Mouse (Mus musculus) lung, adult 2 months (tissue): ENCODE results near the gene Klhl32.

Experiments
- CTCF ChIP-seq: fragments of 200-500 bp; IDR thresholded peaks from 2 replicates; pipeline ENCODE4 v1.5.1; 2011; ENCODE audit warnings: mild to moderate bottlenecking, low read length, control low read depth; ENCODE audit not compliant: insufficient read depth
- POLR2A ChIP-seq: fragments of 200-500 bp; IDR thresholded peaks from 2 replicates; pipeline ENCODE4 v1.6.1; 2011; ENCODE audit warnings: low read depth, mild to moderate bottlenecking, control low read depth, low read length, borderline replicate concordance; ENCODE audit errors: extremely low read depth

DNA sequence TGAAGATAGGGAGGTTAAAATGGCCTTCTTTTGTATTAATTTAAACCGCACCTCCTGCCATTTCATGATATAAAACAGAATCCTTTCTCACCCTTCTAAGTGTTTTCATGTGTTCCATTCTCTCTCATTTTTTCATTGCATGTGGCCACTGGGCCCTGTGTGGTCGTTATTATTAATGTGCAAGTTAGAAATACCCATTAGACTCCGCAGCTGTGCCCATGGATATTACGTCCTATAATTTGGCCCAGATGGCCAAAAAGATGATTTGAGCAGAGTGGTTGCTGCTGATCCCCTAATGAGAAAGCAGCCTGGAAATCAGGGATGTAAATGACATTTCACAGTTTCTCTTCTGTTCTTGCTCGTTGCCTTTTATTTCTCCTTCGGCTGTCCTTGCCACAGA, 12.4 kb downstream of the Klhl32 start:
- no peak for TF ChIP-seq CTCF
- no peak for TF ChIP-seq POLR2A
